Comparison of ENCODE assay signal across 14 mouse cellular contexts in genomic region chr6:124430784-124431495, GRCm38 (mm10). TPM values are rescaled to one million over a fixed set of nuclear protein-coding genes. Genes with fewer than 3 reads are reported as not detected.
DNase-seq lines count a peak whose midpoint lies in the region; ATAC-seq and TF ChIP-seq lines count a peak whose summit lies in the region.
"Had no signal": no experiment of that assay in that cellular context is flagged by ENCODE, and none has a peak within 500 bp of the region (broad histone marks: within the 10 kb centered on the region; RNA-seq: fewer than 3 reads in every experiment).

No protein-coding gene starts in this region.

- H3K9ac ChIP-seq in stomach, embryonic 14.5 days (replicated peaks; ENCODE audit: low read depth, low read length), result no peak overlapping the region
- H3K9ac ChIP-seq in stomach, postnatal 0 days (ENCODE audit: low read length), result no peak overlapping the region
- H3K9ac ChIP-seq in hindbrain, embryonic 15.5 days, result no peak overlapping the region
- H3K9ac ChIP-seq: heart, embryonic 15.5 days; liver, embryonic 15.5 days had no signal

- peak; percentile 60; the same call in 1 of the 2 replicates for ATAC-seq in stomach, embryonic 14.5 days (ENCODE audit: insufficient number of reproducible peaks, insufficient read depth, low FRiP score, low read depth)
- ATAC-seq in stomach, postnatal 0 days (ENCODE audit: low FRiP score, low TSS enrichment), result no peak
- ATAC-seq in hindbrain, embryonic 15.5 days (ENCODE audit: low FRiP score, low read depth), result peak; percentile 13; the same call in 1 of the 2 replicates

- H3K27ac ChIP-seq in stomach, embryonic 14.5 days (ENCODE audit: low read length), result no peak overlapping the region
- H3K27ac ChIP-seq in stomach, postnatal 0 days (replicated peaks), result no peak overlapping the region
- no peak overlapping the region for H3K27ac ChIP-seq in hindbrain, embryonic 15.5 days (replicated peaks)
- H3K27ac ChIP-seq: heart, embryonic 15.5 days; layer of hippocampus, adult 2 months; liver, embryonic 15.5 days had no signal

- TF ChIP-seq EP300 in stomach, postnatal 0 days (optimal IDR thresholded peaks at IDR 0.05), result no peak

- H3K9me3 ChIP-seq in stomach, embryonic 14.5 days (ENCODE audit: control insufficient read depth, low read depth, low read length), result no peaks in the 10 kb centered on the region
- no peaks in the 10 kb centered on the region for H3K9me3 ChIP-seq in stomach, postnatal 0 days (ENCODE audit: control insufficient read depth, low read length)
- no peaks in the 10 kb centered on the region for H3K9me3 ChIP-seq in hindbrain, embryonic 15.5 days
- H3K9me3 ChIP-seq: heart, embryonic 15.5 days; liver, embryonic 15.5 days had no signal

- H3K4me2 ChIP-seq in stomach, embryonic 14.5 days (replicated peaks; ENCODE audit: low read depth, low read length), result no peak overlapping the region
- no peak overlapping the region for H3K4me2 ChIP-seq in stomach, postnatal 0 days (replicated peaks; ENCODE audit: low read depth)
- H3K4me2 ChIP-seq in hindbrain, embryonic 15.5 days, result no peak overlapping the region
- H3K4me2 ChIP-seq: heart, embryonic 15.5 days; liver, embryonic 15.5 days had no signal

- WGBS in stomach, embryonic 14.5 days, result 43% methylated on average over 8 of the region's 8 CpGs
- WGBS in stomach, postnatal 0 days, result 54% methylated on average over 8 of the region's 8 CpGs
- 35% methylated on average over 8 of the region's 8 CpGs for WGBS in hindbrain, embryonic 15.5 days

- no peaks in the 10 kb centered on the region for H3K27me3 ChIP-seq in stomach, embryonic 14.5 days (ENCODE audit: control insufficient read depth, insufficient read depth, low read length)
- no peaks in the 10 kb centered on the region for H3K27me3 ChIP-seq in stomach, postnatal 0 days (ENCODE audit: control insufficient read depth, insufficient read depth, low read length)
- H3K27me3 ChIP-seq in hindbrain, embryonic 15.5 days, result no peaks in the 10 kb centered on the region
- H3K27me3 ChIP-seq: liver, embryonic 15.5 days had no signal

- H3K4me3 ChIP-seq in stomach, embryonic 14.5 days (ENCODE audit: low read depth, low read length), result no peak overlapping the region
- no peak overlapping the region for H3K4me3 ChIP-seq in stomach, postnatal 0 days (ENCODE audit: low read depth, low read length)
- H3K4me3 ChIP-seq in hindbrain, embryonic 15.5 days, result no peak overlapping the region
- H3K4me3 ChIP-seq: erythroblast, embryonic 14.5 days; heart, embryonic 15.5 days; layer of hippocampus, adult 2 months; liver, embryonic 15.5 days had no signal

- peak; percentile 10 for DNase-seq in embryo, embryonic 11 days
- no peak for DNase-seq in embryo, embryonic 9.5 days (ENCODE audit: extremely low spot score)
- DNase-seq in stomach, postnatal 0 days (ENCODE audit: low spot score), result no peak
- DNase-seq in urinary bladder, postnatal 25 days (ENCODE audit: low spot score), result no peak
- no peak for DNase-seq in kidney, adult 8-10 months
- no peak for DNase-seq in spleen, adult 18-20 months
- DNase-seq: gastrocnemius, postnatal 14 days; kidney, adult 18-20 months had no signal

- H3K36me3 ChIP-seq in stomach, embryonic 14.5 days (ENCODE audit: control insufficient read depth, insufficient read depth, low read length), result no peaks in the 10 kb centered on the region
- H3K36me3 ChIP-seq in stomach, postnatal 0 days (ENCODE audit: control insufficient read depth, insufficient read depth, low read length), result no peaks in the 10 kb centered on the region
- H3K36me3 ChIP-seq in hindbrain, embryonic 15.5 days, result peaks cover 17% of the 10 kb centered on the region
- H3K36me3 ChIP-seq: heart, embryonic 15.5 days; liver, embryonic 15.5 days had no signal

- TF ChIP-seq CTCF in stomach, postnatal 0 days (IDR thresholded peaks at IDR 0.05; ENCODE audit: low read depth), result no peak

- H3K4me1 ChIP-seq in stomach, embryonic 14.5 days (ENCODE audit: control insufficient read depth, insufficient read depth, low read length), result 0 out of 2 replicates have a peak, but pooled peaks cover 5% of the 10 kb centered on the region
- no peaks in the 10 kb centered on the region for H3K4me1 ChIP-seq in stomach, postnatal 0 days (replicated peaks; ENCODE audit: control insufficient read depth, insufficient read depth)
- peaks cover 8% of the 10 kb centered on the region; the same call in 1 of the 2 replicates for H3K4me1 ChIP-seq in hindbrain, embryonic 15.5 days (replicated peaks)

RNA-seq across cellular contexts. Expression of gene Pex5, which starts 16.1 kb away (rescaled TPM):
- polyA plus RNA-seq in stomach, embryonic 14.5 days (2014; fragmentation: Nextera tagmentation; extraction: Ambion mirVana), result 32.1 and 32.3 TPM in 2 replicates
- 18.6 and 19.9 TPM in 2 replicates for polyA plus RNA-seq in stomach, postnatal 0 days (2015; fragmentation: Nextera tagmentation; extraction: Ambion mirVana)
- polyA plus RNA-seq in hindbrain, embryonic 15.5 days (2015; fragmentation: Nextera tagmentation; extraction: Ambion mirVana), result 63.5 and 69.6 TPM in 2 replicates

RNA-seq across cellular contexts. Expression of gene Clstn3, which starts 33.7 kb away (rescaled TPM):
- polyA plus RNA-seq in stomach, embryonic 14.5 days (2014; fragmentation: Nextera tagmentation; extraction: Ambion mirVana), result 4.9 and 5.4 TPM in 2 replicates
- polyA plus RNA-seq in stomach, postnatal 0 days (2015; fragmentation: Nextera tagmentation; extraction: Ambion mirVana), result 1.2 and 1.5 TPM in 2 replicates
- 138 and 148 TPM in 2 replicates for polyA plus RNA-seq in hindbrain, embryonic 15.5 days (2015; fragmentation: Nextera tagmentation; extraction: Ambion mirVana)

Comparison
In these comparisons a context has a peak if more than half of its experiments do, and no peak if none do; other contexts are left out.
1. RNA of gene Clstn3, which starts 33.7 kb away (polyA plus RNA-seq): 138 to 148 TPM in hindbrain, embryonic 15.5 days; 4.9 to 5.4 TPM in stomach, embryonic 14.5 days and 1.2 to 1.5 TPM in stomach, postnatal 0 days; every median in the first group is over 10 times any median in the second.